Mouse (Mus musculus) spleen, adult 2 months (tissue): Measurements from ENCODE around the gene Fkbp9.

Source experiments
- CTCF ChIP-seq: fragments of 200-500 bp; IDR thresholded peaks from 2 replicates; pipeline ENCODE4 v1.5.1; 2011; ENCODE audit warnings: mild to moderate bottlenecking, inconsistent platforms; ENCODE audit not compliant: insufficient read depth, insufficient read length, insufficient replicate concordance; ENCODE audit errors: extremely low read depth
- POLR2A ChIP-seq: fragments of 200-500 bp; IDR thresholded peaks from 2 replicates; pipeline ENCODE4 v1.6.1; 2011; ENCODE audit warnings: low read depth, low read length, inconsistent platforms

DNA sequence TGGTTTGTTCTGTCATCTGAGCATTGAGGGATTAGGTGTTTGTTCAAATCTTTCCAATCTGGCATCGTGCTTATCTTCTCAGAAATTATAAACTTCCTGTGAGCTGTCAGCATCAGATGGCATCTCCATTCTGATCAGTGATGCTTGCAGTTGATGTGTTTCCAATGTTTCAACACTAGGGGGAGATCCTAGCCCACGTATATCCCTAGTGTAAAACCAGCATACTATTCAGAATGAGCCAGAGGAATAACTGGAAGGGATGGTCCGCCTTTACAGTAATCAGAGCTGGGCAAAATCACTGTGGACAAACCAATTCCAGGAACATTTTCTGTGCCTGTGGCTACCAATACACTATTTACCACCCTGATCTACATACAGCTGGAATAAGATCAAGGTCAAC lies 23.2 kb upstream of the Fkbp9 start:
- TF ChIP-seq CTCF = peak; percentile 34; the same call in 1 of the 2 replicates
- no peak for TF ChIP-seq POLR2A
